Mouse (Mus musculus) brain, embryonic 14.5 days (tissue): ENCODE data around the gene Peli2.

Experiments
- CTCF ChIP-seq: fragments of 200-500 bp; IDR thresholded peaks from 2 replicates; pipeline ENCODE4 v1.5.1; 2012; ENCODE audit warnings: inconsistent platforms, mild to moderate bottlenecking, moderate library complexity, borderline replicate concordance; ENCODE audit not compliant: insufficient read depth, insufficient read length; ENCODE audit errors: extremely low read depth
- POLR2A ChIP-seq: fragments of 200-500 bp; IDR thresholded peaks from 2 replicates; pipeline ENCODE4 v1.6.1; 2012; ENCODE audit warnings: mild to moderate bottlenecking, inconsistent platforms, borderline replicate concordance; ENCODE audit not compliant: poor library complexity, insufficient read depth, insufficient read length, severe bottlenecking; ENCODE audit errors: extremely low read depth

GRCm38 (mm10) chr14:48225810-48226446 lies 105.3 kb downstream of the Peli2 start:
- no peak for TF ChIP-seq CTCF
- no peak for TF ChIP-seq POLR2A
